Mouse (Mus musculus) E14TG2a.4 (cell line): Measurements from ENCODE around the gene Rdh1.

ENCODE experiments used
- H3K27me3 ChIP-seq: 2 replicates; pipeline ENCODE4 v1.6.1; 2014; ENCODE audit warnings: low read length, control low read depth; ENCODE audit not compliant: insufficient read depth
- H3K36me3 ChIP-seq: 2 replicates; pipeline ENCODE4 v1.6.1; 2014; ENCODE audit warnings: low read length, control low read depth; ENCODE audit not compliant: insufficient read depth
- H3K4me1 ChIP-seq: replicated peaks from 2 replicates; pipeline ENCODE4 v1.6.1; 2014; ENCODE audit warnings: low read depth, low read length, control low read depth
- H3K4me3 ChIP-seq: replicated peaks from 2 replicates; pipeline ENCODE4 v1.5.1; 2014; ENCODE audit warnings: mild to moderate bottlenecking, low read length
- H3K9me3 ChIP-seq: 2 replicates; pipeline ENCODE4 v1.6.1; 2014; ENCODE audit warnings: low read length, control low read depth
- CTCF ChIP-seq: conservative IDR thresholded peaks from 2 replicates; pipeline ENCODE4 v1.5.1; 2014; ENCODE audit warnings: low read length
- NANOG ChIP-seq: IDR thresholded peaks from 2 replicates; pipeline ENCODE4 v1.6.1; 2014; ENCODE audit warnings: borderline replicate concordance, low read length, mixed read lengths
- POU5F1 ChIP-seq: IDR thresholded peaks from 2 replicates; pipeline ENCODE4 v1.6.1; 2014; ENCODE audit warnings: low read length, borderline replicate concordance

Gene Rdh1

GRCm38 (mm10) chr10:127739661-127740161 is 19.8 kb upstream of the Rdh1 start:
- no peak for TF ChIP-seq CTCF
- TF ChIP-seq POU5F1 = no peak
- TF ChIP-seq NANOG = no peak
- Histone ChIP-seq H3K36me3 (peaks cover 35% of the 10 kb centered on the region), H3K9me3 (peaks cover 8% of the 10 kb centered on the region), H3K4me1 (peaks cover 53% of the 10 kb centered on the region), H3K27me3 (peaks cover 10% of the 10 kb centered on the region; the same call in 1 of the 2 replicates), H3K4me3 (peak overlapping the region; percentile 86)

- Histone ChIP-seq H3K27me3 (peaks cover 6% of the 10 kb centered on the region; the same call in 1 of the 2 replicates), H3K36me3 (peaks cover 59% of the 10 kb centered on the region), H3K4me1 (peaks cover 92% of the 10 kb centered on the region), H3K4me3 (no peak overlapping the region), H3K9me3 (no peaks in the 10 kb centered on the region)
- TF ChIP-seq CTCF = peak; percentile 73
- TF ChIP-seq NANOG = no peak
Measured at GRCm38 (mm10) chr10:127744661-127745060, 14.9 kb upstream of the Rdh1 start.

GRCm38 (mm10) chr10:127745886-127746285 is 13.6 kb upstream of the Rdh1 start:
- H3K4me1 ChIP-seq = peaks cover 97% of the 10 kb centered on the region
- H3K4me3 ChIP-seq = peak overlapping the region; percentile 41
- H3K36me3 ChIP-seq = peaks cover 59% of the 10 kb centered on the region
- no peaks in the 10 kb centered on the region for H3K9me3 ChIP-seq
- peaks cover 9% of the 10 kb centered on the region for H3K27me3 ChIP-seq
- TF ChIP-seq NANOG (no peak), CTCF (no peak), POU5F1 (no peak)

- H3K9me3 ChIP-seq = no peaks in the 10 kb centered on the region
- TF ChIP-seq CTCF (no peak), NANOG (no peak), POU5F1 (no peak)
- H3K4me3 ChIP-seq = no peak overlapping the region
- peaks cover 19% of the 10 kb centered on the region for H3K27me3 ChIP-seq
- H3K36me3 ChIP-seq = peaks cover 47% of the 10 kb centered on the region
- H3K4me1 ChIP-seq = peaks cover 92% of the 10 kb centered on the region
Measured at GRCm38 (mm10) chr10:127747254-127747653, 12.3 kb upstream of the Rdh1 start.

- H3K9me3 ChIP-seq = no peaks in the 10 kb centered on the region
- peaks cover 30% of the 10 kb centered on the region for H3K36me3 ChIP-seq
- H3K27me3 ChIP-seq = peaks cover 19% of the 10 kb centered on the region
- H3K4me3 ChIP-seq = peak overlapping the region; percentile 72
- no peak for TF ChIP-seq POU5F1
- peaks cover 74% of the 10 kb centered on the region for H3K4me1 ChIP-seq
Measured at GRCm38 (mm10) chr10:127748847-127749612, 10.5 kb upstream of the Rdh1 start.

GRCm38 (mm10) chr10:127750136-127750777 is 9.3 kb upstream of the Rdh1 start:
- Histone ChIP-seq H3K27me3 (peaks cover 19% of the 10 kb centered on the region), H3K9me3 (no peaks in the 10 kb centered on the region), H3K4me3 (peak overlapping the region; percentile 72), H3K36me3 (peaks cover 19% of the 10 kb centered on the region), H3K4me1 (peaks cover 63% of the 10 kb centered on the region)
- no peak for TF ChIP-seq NANOG
- no peak for TF ChIP-seq POU5F1
- no peak for TF ChIP-seq CTCF

- H3K4me1 ChIP-seq = peaks cover 58% of the 10 kb centered on the region
- H3K9me3 ChIP-seq = no peaks in the 10 kb centered on the region
- H3K27me3 ChIP-seq = peaks cover 19% of the 10 kb centered on the region
- TF ChIP-seq NANOG = no peak
- no peak for TF ChIP-seq CTCF
- no peak for TF ChIP-seq POU5F1
- H3K4me3 ChIP-seq = peak within 1 kb of the TSS; percentile 72
- peaks cover 8% of the 10 kb centered on the region; the same call in 1 of the 2 replicates for H3K36me3 ChIP-seq
Measured at GRCm38 (mm10) chr10:127751548-127751947, 8.0 kb upstream of the Rdh1 start, which contains the start of gene Gpr182. Gene Gpr182, minus strand, starts transcription at chr10:127751732.

GRCm38 (mm10) chr10:127754566-127755166 is 4.9 kb upstream of the Rdh1 start:
- Histone ChIP-seq H3K27me3 (peaks cover 19% of the 10 kb centered on the region), H3K4me1 (peaks cover 29% of the 10 kb centered on the region), H3K36me3 (no peaks in the 10 kb centered on the region), H3K4me3 (no peak overlapping the region), H3K9me3 (peaks cover 6% of the 10 kb centered on the region; the same call in 1 of the 2 replicates)
- no peak for TF ChIP-seq CTCF
- no peak for TF ChIP-seq POU5F1
